Mouse (Mus musculus) intestine, postnatal 0 days (tissue): ENCODE measurements around the gene Adamts4. TPM values are rescaled to one million over a fixed set of nuclear protein-coding genes. Genes with fewer than 3 reads are reported as not detected.

ENCODE experiments used
- ATAC-seq: fragments of 200-750 bp; cut with Nextera tagmentation; 2 replicates; pipeline ENCODE4 v1.8.0; 2017; ENCODE audit warnings: mild to moderate bottlenecking, moderate TSS enrichment, moderate library complexity
- H3K27ac ChIP-seq: fragments of 300-500 bp; sonication (generic); 2 replicates; pipeline ENCODE4 v1.5.1; 2014; ENCODE audit warnings: mild to moderate bottlenecking, low read depth, low read length, moderate library complexity
- H3K27me3 ChIP-seq: fragments of 300-500 bp; sonication (generic); replicated peaks from 2 replicates; pipeline ENCODE4 v1.6.1; 2014; ENCODE audit warnings: low read length, mixed read lengths; ENCODE audit not compliant: control insufficient read depth, insufficient read depth
- H3K36me3 ChIP-seq: fragments of 300-500 bp; sonication (generic); 2 replicates; pipeline ENCODE4 v1.6.1; 2014; ENCODE audit warnings: mild to moderate bottlenecking, moderate library complexity; ENCODE audit not compliant: control insufficient read depth, insufficient read depth
- H3K4me1 ChIP-seq: fragments of 300-500 bp; sonication (generic); replicated peaks from 2 replicates; pipeline ENCODE4 v1.6.1; 2014; ENCODE audit warnings: antibody characterized with exemption, low read length, mixed read lengths; ENCODE audit not compliant: control insufficient read depth, insufficient read depth
- H3K4me2 ChIP-seq: fragments of 300-500 bp; sonication (generic); replicated peaks from 2 replicates; pipeline ENCODE4 v1.6.1; 2014; ENCODE audit warnings: low read depth, mild to moderate bottlenecking, moderate library complexity
- H3K4me3 ChIP-seq: fragments of 300-500 bp; sonication (generic); 2 replicates; pipeline ENCODE4 v1.5.1; 2014; ENCODE audit warnings: low read depth, low read length
- H3K9ac ChIP-seq: fragments of 300-500 bp; sonication (generic); 2 replicates; pipeline ENCODE4 v1.6.1; 2014; ENCODE audit warnings: mild to moderate bottlenecking, low read depth, low read length
- H3K9me3 ChIP-seq: fragments of 300-500 bp; sonication (generic); 2 replicates; pipeline ENCODE4 v1.6.1; 2016; ENCODE audit warnings: mixed run types; ENCODE audit not compliant: control insufficient read depth
- CTCF ChIP-seq: sonication (generic); IDR thresholded peaks from 2 replicates; pipeline ENCODE4 v1.5.1; 2016; ENCODE audit warnings: low read depth, mild to moderate bottlenecking, control low read depth, antibody characterized with exemption, moderate library complexity
- WGBS: fragments of 180-500 bp; shearing (Covaris S2); extraction: QIAGEN DNeasy Blood & Tissue Kit; methylation state at CpG from one replicate; pipeline ENCODE4 v1.1.7; 2014; 5-methylcytosine and 5-hydroxymethylcytosine counted together
- polyA plus RNA-seq: library from polyadenylated mRNA; unstranded; fragments of >200 nt; fragmentation: Nextera tagmentation; extraction: Ambion mirVana; gene quantifications from 2 replicates; pipeline ENCODE4 v1.2.1, GENCODE M21; 2015

Gene Adamts4
- polyA plus RNA-seq, 1 experiment from 2014 or later, result 2.0 TPM

- WGBS, result 66% methylated on average over 3 of the region's 3 CpGs
- Histone ChIP-seq H3K36me3 (peaks cover 11% of the 10 kb centered on the region), H3K27me3 (no peaks in the 10 kb centered on the region; the same call in 1 of the 2 replicates), H3K9me3 (no peaks in the 10 kb centered on the region), H3K27ac (peak overlapping the region; percentile 83), H3K4me3 (no peak overlapping the region), H3K4me2 (no peak overlapping the region), H3K9ac (no peak overlapping the region), H3K4me1 (peaks cover 9% of the 10 kb centered on the region; the same call in 1 of the 2 replicates)
- no peak for TF ChIP-seq CTCF
- ATAC-seq, result no peak
Measured at GRCm38 (mm10) chr1:171248386-171249226, 1.6 kb upstream of the Adamts4 start.

DNA sequence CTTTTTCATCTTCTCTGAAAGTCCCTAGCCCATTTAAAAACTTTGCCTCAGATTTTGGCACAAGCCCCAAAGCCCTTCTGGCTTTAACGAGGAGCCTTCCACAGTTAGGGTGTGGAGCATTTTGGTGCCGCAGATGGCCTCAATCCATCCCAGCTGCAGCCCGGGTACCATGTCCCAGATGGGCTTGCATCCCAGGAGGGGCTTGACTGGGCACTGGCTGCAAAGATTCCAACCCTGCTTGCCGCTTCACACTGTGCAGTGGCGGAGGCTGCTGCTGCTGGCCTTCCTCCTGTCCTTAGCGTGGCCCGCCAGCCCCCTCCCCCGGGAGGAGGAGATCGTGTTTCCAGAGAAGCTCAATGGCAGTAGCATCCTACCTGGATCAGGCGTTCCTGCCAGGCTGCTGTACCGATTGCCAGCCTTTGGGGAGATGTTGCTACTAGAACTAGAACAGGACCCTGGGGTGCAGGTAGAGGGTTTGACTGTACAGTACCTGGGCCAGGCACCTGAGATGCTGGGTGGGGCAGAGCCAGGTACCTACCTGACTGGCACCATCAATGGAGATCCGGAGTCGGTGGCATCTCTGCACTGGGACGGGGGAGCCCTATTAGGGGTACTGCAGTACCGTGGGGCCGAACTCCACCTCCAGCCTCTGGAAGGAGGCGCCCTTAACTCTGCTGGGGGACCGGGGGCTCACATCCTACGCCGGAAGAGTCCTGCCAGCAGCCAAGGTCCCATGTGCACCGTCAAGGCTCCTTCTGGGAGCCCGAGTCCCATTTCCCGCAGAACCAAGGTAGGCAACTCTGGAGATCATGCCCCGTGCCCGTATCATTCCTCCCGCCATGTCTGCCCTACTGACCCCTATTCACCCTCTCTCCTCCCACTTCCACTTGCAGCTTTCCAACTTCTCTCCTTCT lies 716 bp downstream of the Adamts4 start, which contains the start of gene Ndufs2:
TSS of gene Ndufs2 (minus strand) at position 709 of the 914 bp plus-strand sequence.
- ATAC-seq, result no peak
- peak within 1 kb of the TSS; percentile 58 for H3K4me2 ChIP-seq
- H3K27me3 ChIP-seq, result no peaks in the 10 kb centered on the region; the same call in 1 of the 2 replicates
- no peak for TF ChIP-seq CTCF
- no peaks in the 10 kb centered on the region for H3K36me3 ChIP-seq
- WGBS, result 33% methylated on average over 26 of the region's 26 CpGs
- peak within 1 kb of the TSS; percentile 24; the same call in 1 of the 2 replicates for H3K27ac ChIP-seq
- H3K9ac ChIP-seq, result 0 out of 2 replicates have a peak within 1 kb of the TSS, but pooled peaks have one; percentile 26
- peaks cover 4% of the 10 kb centered on the region; the same call in 1 of the 2 replicates for H3K4me1 ChIP-seq
- no peaks in the 10 kb centered on the region for H3K9me3 ChIP-seq
- H3K4me3 ChIP-seq, result peak within 1 kb of the TSS; percentile 35

DNA sequence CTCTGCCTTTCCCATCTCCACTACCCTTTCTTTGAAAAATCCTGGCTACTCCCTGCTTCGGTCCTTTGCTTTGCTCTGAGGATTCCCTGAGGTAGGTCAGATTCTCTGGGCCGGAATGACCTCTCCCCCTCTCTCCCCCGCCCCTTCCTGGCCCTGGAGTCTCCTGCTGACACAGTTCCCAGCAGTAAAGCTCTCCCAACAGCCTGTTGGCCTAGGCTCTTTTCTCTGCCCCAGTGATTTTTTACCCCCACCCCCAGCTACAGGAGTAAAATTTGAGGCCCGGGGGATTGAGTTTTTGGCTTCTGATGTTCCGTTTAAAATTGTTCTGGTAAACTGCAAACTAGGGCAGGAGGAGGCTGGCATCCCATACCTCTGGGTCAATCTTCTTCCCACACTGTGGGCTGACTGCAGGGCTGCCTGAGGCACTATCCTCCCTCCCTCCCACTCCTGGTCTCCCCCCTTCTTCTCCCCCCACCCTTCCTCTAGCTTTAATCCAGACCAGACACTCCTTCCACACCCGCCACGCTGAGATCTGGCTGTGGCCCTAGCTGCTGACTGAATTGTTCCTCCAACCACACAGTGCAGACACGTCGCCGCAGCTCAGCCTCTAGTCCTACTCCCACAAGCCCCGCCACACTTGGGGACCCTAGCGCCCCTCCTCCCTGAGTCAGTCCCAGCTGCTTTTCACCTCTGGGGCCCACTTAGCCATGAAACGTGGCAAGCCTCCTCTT lies 1.5 kb downstream of the Adamts4 start:
- Histone ChIP-seq H3K4me2 (peak overlapping the region; percentile 58), H3K9me3 (no peaks in the 10 kb centered on the region), H3K4me3 (peak overlapping the region; percentile 35), H3K36me3 (0 out of 2 replicates have a peak, but pooled peaks cover 2% of the 10 kb centered on the region), H3K27ac (peak overlapping the region; percentile 24; the same call in 1 of the 2 replicates), H3K4me1 (no peaks in the 10 kb centered on the region; the same call in 1 of the 2 replicates), H3K9ac (no peak overlapping the region), H3K27me3 (no peaks in the 10 kb centered on the region; the same call in 1 of the 2 replicates)
- TF ChIP-seq CTCF, result no peak
- WGBS, result 38% methylated on average over 13 of the region's 13 CpGs
- ATAC-seq, result no peak

DNA sequence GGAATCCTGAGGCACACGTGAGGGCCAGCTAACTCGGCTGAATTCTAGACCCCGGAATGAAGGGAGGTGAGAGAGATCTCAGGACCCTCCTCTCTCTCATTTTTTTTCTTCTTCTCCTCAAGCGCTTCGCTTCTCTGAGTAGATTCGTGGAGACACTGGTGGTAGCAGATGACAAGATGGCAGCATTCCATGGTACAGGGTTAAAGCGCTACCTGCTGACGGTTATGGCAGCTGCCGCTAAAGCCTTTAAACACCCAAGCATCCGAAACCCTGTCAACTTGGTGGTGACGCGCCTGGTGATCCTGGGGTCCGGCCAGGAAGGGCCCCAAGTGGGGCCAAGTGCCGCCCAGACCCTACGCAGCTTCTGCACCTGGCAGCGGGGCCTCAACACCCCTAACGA lies 2.2 kb downstream of the Adamts4 start:
- H3K27me3 ChIP-seq, result no peaks in the 10 kb centered on the region; the same call in 1 of the 2 replicates
- peak overlapping the region; percentile 35; the same call in 1 of the 2 replicates for H3K4me3 ChIP-seq
- 69% methylated on average over 17 of the region's 17 CpGs for WGBS
- 0 out of 2 replicates have a peak, but pooled peaks cover 3% of the 10 kb centered on the region for H3K36me3 ChIP-seq
- no peak for TF ChIP-seq CTCF
- H3K27ac ChIP-seq, result no peak overlapping the region
- H3K4me1 ChIP-seq, result no peaks in the 10 kb centered on the region; the same call in 1 of the 2 replicates
- peak overlapping the region; percentile 58 for H3K4me2 ChIP-seq
- H3K9me3 ChIP-seq, result no peaks in the 10 kb centered on the region
- no peak overlapping the region for H3K9ac ChIP-seq
- ATAC-seq, result no peak

GRCm38 (mm10) chr1:171256095-171256818 lies 6.0 kb downstream of the Adamts4 start:
- Histone ChIP-seq H3K4me2 (no peak overlapping the region), H3K9ac (no peak overlapping the region), H3K4me1 (no peaks in the 10 kb centered on the region), H3K4me3 (no peak overlapping the region), H3K9me3 (no peaks in the 10 kb centered on the region), H3K27me3 (no peaks in the 10 kb centered on the region), H3K36me3 (0 out of 2 replicates have a peak, but pooled peaks cover 3% of the 10 kb centered on the region), H3K27ac (no peak overlapping the region)
- no peak for ATAC-seq
- 88% methylated on average over 24 of the region's 24 CpGs for WGBS
- TF ChIP-seq CTCF, result peak; percentile 43
